Mouse (Mus musculus) cerebellum, adult 2 months (tissue): ENCODE results near the gene Tmf1. TPM values are rescaled to one million over a fixed set of nuclear protein-coding genes. Genes with fewer than 3 reads are reported as not detected.

Source experiments
- DNase-seq, 2 experiments: peaks; one replicate each; pipeline ENCODE4 v3.0.0; 2021
- H3K27ac ChIP-seq: fragments of 200-500 bp; 2 replicates; pipeline ENCODE4 v1.5.1; 2012; ENCODE audit warnings: low read length, control low read depth, inconsistent platforms; ENCODE audit not compliant: insufficient read depth
- H3K27me3 ChIP-seq: fragments of 200-500 bp; 2 replicates; pipeline ENCODE4 v1.6.1; 2012; ENCODE audit warnings: inconsistent platforms, mild to moderate bottlenecking, low read length, moderate library complexity; ENCODE audit not compliant: control insufficient read depth, insufficient read depth
- H3K4me1 ChIP-seq: fragments of 200-500 bp; 2 replicates; pipeline ENCODE4 v1.6.1; 2011; ENCODE audit warnings: low read length; ENCODE audit not compliant: control insufficient read depth, insufficient read depth
- H3K4me3 ChIP-seq: fragments of 200-500 bp; replicated peaks from 2 replicates; pipeline ENCODE3; 2011; ENCODE audit warnings: mild to moderate bottlenecking, low read depth, low read length, control low read depth; ENCODE audit not compliant: insufficient read depth
- CTCF ChIP-seq: fragments of 200-500 bp; IDR thresholded peaks from 2 replicates; pipeline ENCODE4 v1.5.1; 2011; ENCODE audit warnings: low read depth, mild to moderate bottlenecking, control low read depth, low read length, moderate library complexity, borderline replicate concordance; ENCODE audit not compliant: insufficient read depth
- POLR2A ChIP-seq: fragments of 200-500 bp; IDR thresholded peaks from 2 replicates; pipeline ENCODE4 v1.6.1; 2011; ENCODE audit warnings: low read length, control low read depth, borderline replicate concordance; ENCODE audit not compliant: insufficient read depth
- WGBS: fragments of 180-500 bp; shearing (Covaris S2); methylation state at CpG from one replicate; pipeline ENCODE4 v1.1.7; 2018; 5-methylcytosine and 5-hydroxymethylcytosine counted together
- polyA plus RNA-seq: library from polyadenylated mRNA; depleted of rRNA; stranded (reverse); fragments of >200 nt; gene quantifications from 2 replicates; pipeline ENCODE4 v1.2.3, GENCODE M21; 2012

The Tmf1 gene
- polyA plus RNA-seq, 1 experiment: 13.4 TPM

GRCm38 (mm10) chr6:97209201-97209600 lies 30.3 kb upstream of the Tmf1 start:
- TF ChIP-seq CTCF (no peak), POLR2A (no peak)
- Histone ChIP-seq H3K27ac (no peak overlapping the region), H3K4me1 (peaks cover 5% of the 10 kb centered on the region), H3K27me3 (no peaks in the 10 kb centered on the region), H3K4me3 (no peak overlapping the region)
- no peak for DNase-seq
- 42% methylated on average over 3 of the region's 3 CpGs for WGBS

GRCm38 (mm10) chr6:97208406-97208805 lies 29.5 kb upstream of the Tmf1 start:
- TF ChIP-seq POLR2A: no peak
- no peak for TF ChIP-seq CTCF

DNA sequence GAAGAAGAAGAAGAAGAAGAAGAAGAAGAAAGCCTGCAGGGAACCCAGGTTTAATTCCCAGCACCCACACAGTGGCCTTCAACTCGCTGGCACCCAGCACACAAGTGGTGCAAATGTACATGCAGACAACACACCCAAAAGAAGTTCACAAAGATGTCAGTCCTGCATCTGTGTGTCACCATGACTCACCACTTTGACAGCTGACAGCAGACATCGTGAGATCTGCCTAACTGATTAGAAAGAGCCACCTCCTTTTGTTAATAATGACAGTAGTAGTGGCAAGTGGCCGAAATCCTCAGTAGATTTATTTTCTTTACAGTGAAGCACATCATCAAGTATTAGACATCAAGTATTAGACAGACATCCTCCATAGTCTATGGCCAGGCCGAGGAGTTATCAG lies 28.2 kb upstream of the Tmf1 start:
- H3K27me3 ChIP-seq: no peaks in the 10 kb centered on the region
- no peak overlapping the region for H3K27ac ChIP-seq
- WGBS: 83% methylated on average over 4 of the region's 4 CpGs
- DNase-seq: no peak
- no peak overlapping the region for H3K4me3 ChIP-seq
- no peak for TF ChIP-seq CTCF
- no peak for TF ChIP-seq POLR2A
- H3K4me1 ChIP-seq: no peaks in the 10 kb centered on the region

More at GRCm38 (mm10) chr6:97208406-97208805, 29.5 kb upstream of the Tmf1 start:
- Histone ChIP-seq H3K27ac (no peak overlapping the region), H3K4me1 (peaks cover 2% of the 10 kb centered on the region), H3K27me3 (no peaks in the 10 kb centered on the region), H3K4me3 (no peak overlapping the region)
- no peak for DNase-seq
- 62% methylated on average over 3 of the region's 3 CpGs for WGBS

DNA sequence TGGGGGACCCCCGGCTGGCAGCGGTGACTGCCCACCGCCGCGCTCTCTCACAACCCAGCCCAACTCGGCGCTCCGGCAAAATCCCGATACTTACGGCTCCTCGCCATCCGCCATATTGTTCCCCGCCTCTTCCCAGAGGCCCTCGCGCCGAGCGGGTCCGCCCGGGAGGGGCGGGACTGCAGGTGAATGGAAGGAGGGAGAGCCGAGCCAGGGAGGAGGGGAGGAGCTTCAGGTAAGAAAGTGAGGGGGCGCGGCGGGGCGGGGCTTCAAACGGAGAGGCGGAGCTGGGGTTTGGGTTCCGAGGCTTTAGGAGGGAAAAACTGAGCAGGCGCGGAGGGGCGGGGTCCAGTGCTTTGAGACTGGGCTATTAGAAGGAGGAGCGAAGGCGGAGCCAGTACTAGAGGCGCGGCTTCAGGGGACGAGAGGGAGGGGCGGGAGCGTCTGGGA lies 26.5 kb upstream of the Tmf1 start, which contains the start of gene Uba3:
Gene Uba3 (minus strand): TSS at position 209 of the 447 bp plus-strand sequence.
- TF ChIP-seq POLR2A (peak; percentile 64; the same call in 1 of the 2 replicates), CTCF (no peak)
- WGBS: 1% methylated on average over 38 of the region's 38 CpGs
- Histone ChIP-seq H3K27ac (peak within 1 kb of the TSS; percentile 17; the same call in 1 of the 2 replicates), H3K4me1 (no peaks in the 10 kb centered on the region), H3K27me3 (no peaks in the 10 kb centered on the region), H3K4me3 (peak within 1 kb of the TSS; percentile 70)
- DNase-seq: peak; percentile 99

DNA sequence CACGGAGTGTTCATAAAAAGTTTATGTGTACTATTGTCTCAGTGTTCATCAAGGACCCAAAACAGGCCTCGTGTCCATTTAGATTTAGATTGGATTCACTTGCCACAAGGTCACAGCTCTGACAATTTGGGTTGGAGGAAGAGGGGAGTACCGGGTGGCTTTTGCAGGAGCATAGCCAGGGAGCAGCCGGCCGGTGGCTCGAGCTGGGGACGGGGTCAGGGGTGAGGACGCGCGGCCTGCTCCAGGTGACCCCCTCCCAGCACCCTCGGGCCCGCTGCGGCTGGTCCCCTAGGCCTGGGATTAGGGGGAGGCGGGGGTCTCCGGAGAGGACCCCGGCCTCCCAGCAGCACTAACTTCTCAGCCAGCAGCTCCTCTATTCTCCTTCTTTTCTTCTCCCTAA lies 26.0 kb upstream of the Tmf1 start:
- DNase-seq: peak in 1 of 2 experiments; percentile 51
- no peaks in the 10 kb centered on the region for H3K4me1 ChIP-seq
- peak overlapping the region; percentile 70 for H3K4me3 ChIP-seq
- no peaks in the 10 kb centered on the region for H3K27me3 ChIP-seq
- no peak for TF ChIP-seq POLR2A
- no peak for TF ChIP-seq CTCF
- H3K27ac ChIP-seq: peak overlapping the region; percentile 17; the same call in 1 of the 2 replicates
- under 1% methylated on average over 16 of the region's 16 CpGs for WGBS

DNA sequence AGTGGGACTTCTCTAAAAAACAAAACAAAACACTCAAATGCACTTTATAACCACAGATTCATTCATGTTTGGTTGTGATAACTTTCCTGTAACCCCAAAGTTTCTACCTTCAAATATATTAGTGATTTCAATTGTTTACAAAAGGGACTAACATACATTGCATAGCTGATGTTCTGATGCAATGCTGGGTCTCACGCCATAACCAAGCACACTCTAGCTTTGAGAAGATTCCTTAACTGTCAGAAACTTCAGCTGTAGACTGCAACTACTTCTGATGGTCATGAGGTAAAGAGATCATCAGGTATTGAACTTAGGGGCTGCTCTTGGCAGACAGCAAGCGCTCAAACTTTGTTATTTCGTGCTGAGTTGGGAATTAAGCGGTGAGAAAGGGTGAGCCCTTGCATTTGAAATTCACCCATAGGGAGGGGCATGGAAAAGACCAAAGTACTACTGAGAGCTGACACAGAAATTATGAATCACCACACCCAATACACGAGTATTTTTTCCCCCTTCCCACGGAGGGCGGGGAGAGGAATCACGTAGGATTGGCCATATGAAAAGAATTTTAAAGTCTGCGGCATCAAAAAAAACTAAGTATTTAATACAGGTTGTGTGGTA lies 25.4 kb upstream of the Tmf1 start:
- WGBS: 18% methylated on average over 9 of the region's 9 CpGs
- Histone ChIP-seq H3K27ac (no peak overlapping the region), H3K4me1 (no peaks in the 10 kb centered on the region), H3K27me3 (no peaks in the 10 kb centered on the region), H3K4me3 (peak overlapping the region; percentile 70)
- no peak for TF ChIP-seq POLR2A
- TF ChIP-seq CTCF: no peak
- no peak for DNase-seq

DNA sequence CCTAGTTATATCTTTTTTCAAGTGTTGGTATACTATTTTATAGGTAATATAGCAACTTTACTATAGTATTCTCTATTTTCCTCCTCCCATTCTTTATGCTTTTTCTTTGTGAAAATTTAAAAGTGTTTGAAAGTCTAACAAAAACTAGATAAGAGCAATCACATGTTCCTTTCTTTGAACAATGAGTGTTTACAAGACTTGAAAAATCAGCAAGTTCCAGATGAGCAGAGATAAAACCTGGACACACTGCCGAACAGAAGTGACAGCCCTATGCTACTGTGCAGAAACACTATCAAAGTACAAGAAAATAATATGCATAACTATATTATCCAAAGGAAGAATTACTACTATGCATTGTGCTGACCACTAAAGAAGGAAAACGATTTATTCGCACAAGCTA lies 23.6 kb upstream of the Tmf1 start:
- no peaks in the 10 kb centered on the region for H3K4me1 ChIP-seq
- H3K27me3 ChIP-seq: no peaks in the 10 kb centered on the region
- H3K27ac ChIP-seq: no peak overlapping the region
- no peak overlapping the region for H3K4me3 ChIP-seq
- 93% methylated on average over 3 of the region's 3 CpGs for WGBS
- TF ChIP-seq CTCF: no peak
- DNase-seq: no peak

DNA sequence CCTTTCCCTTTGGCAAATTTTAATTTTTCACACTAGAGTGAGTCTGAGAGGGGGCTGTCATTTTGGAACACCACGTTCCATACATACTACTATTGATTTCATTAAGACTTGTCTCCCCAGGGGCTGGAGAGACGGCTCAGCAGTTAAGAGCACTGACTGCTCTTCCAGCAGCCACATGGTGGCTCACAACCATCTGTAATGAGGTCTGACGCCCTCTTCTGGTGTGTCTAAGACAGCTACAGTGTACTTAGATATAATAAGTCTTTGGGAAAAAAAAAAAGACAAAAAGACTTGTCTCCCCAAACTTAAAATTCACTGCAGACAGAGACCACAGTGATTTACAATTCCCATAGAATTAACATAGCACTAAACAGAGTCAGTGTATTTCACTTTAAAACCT lies 21.5 kb upstream of the Tmf1 start:
- H3K4me1 ChIP-seq: no peaks in the 10 kb centered on the region
- no peak for DNase-seq
- H3K4me3 ChIP-seq: no peak overlapping the region
- 45% methylated on average over 3 of the region's 3 CpGs for WGBS
- no peak overlapping the region for H3K27ac ChIP-seq
- TF ChIP-seq CTCF (no peak), POLR2A (no peak)
- no peaks in the 10 kb centered on the region for H3K27me3 ChIP-seq
